Mouse (Mus musculus) forebrain, postnatal 0 days (tissue): Measurements from ENCODE around the gene Cnot6. TPM values are rescaled to one million over a fixed set of nuclear protein-coding genes. Genes with fewer than 3 reads are reported as not detected.
A peak's percentile ranks its signal among the peaks of the same experiment; 100 is the strongest.

ENCODE experiments used
- ATAC-seq: fragments of 200-750 bp; cut with Nextera tagmentation; 2 replicates; pipeline ENCODE4 v1.8.0; 2017; ENCODE audit warnings: mild to moderate bottlenecking, moderate library complexity
- DNase-seq: peaks from one replicate; pipeline ENCODE4 v3.0.0-alpha.2; 2015
- H3K27ac ChIP-seq: fragments of 300-500 bp; sonication (generic); 2 replicates; pipeline ENCODE4 v1.5.1; 2014; ENCODE audit warnings: low read depth, mild to moderate bottlenecking, antibody characterized with exemption, low read length, moderate library complexity, mixed read lengths
- H3K27me3 ChIP-seq: fragments of 300-500 bp; sonication (generic); 2 replicates; pipeline ENCODE4 v1.6.1; 2014; ENCODE audit warnings: mild to moderate bottlenecking, low read length, mixed read lengths; ENCODE audit not compliant: insufficient read depth
- H3K36me3 ChIP-seq: fragments of 300-500 bp; sonication (generic); 2 replicates; pipeline ENCODE4 v1.6.1; 2014; ENCODE audit warnings: mild to moderate bottlenecking, moderate library complexity; ENCODE audit not compliant: insufficient read depth
- H3K4me1 ChIP-seq: fragments of 300-500 bp; sonication (generic); 2 replicates; pipeline ENCODE4 v1.6.1; 2014; ENCODE audit warnings: antibody characterized with exemption; ENCODE audit not compliant: insufficient read depth
- H3K4me2 ChIP-seq: fragments of 300-500 bp; sonication (generic); 2 replicates; pipeline ENCODE4 v1.6.1; 2014; ENCODE audit warnings: low read depth, mild to moderate bottlenecking, moderate library complexity
- H3K4me3 ChIP-seq: fragments of 300-500 bp; sonication (generic); 2 replicates; pipeline ENCODE4 v1.5.1; 2014; ENCODE audit warnings: low read depth, low read length, mixed read lengths
- H3K9ac ChIP-seq: fragments of 300-500 bp; sonication (generic); 2 replicates; pipeline ENCODE4 v1.6.1; 2014; ENCODE audit warnings: mild to moderate bottlenecking
- H3K9me3 ChIP-seq: fragments of 300-500 bp; sonication (generic); 2 replicates; pipeline ENCODE4 v1.6.1; 2016; ENCODE audit warnings: low read length
- CTCF ChIP-seq: sonication (generic); IDR thresholded peaks from 2 replicates; pipeline ENCODE4 v1.5.1; 2016; ENCODE audit warnings: antibody characterized with exemption, control low read depth, low read depth
- WGBS: fragments of 180-500 bp; shearing (Covaris S2); extraction: QIAGEN DNeasy Blood & Tissue Kit; methylation state at CpG from one replicate; pipeline ENCODE4 v1.1.7; 2014; 5-methylcytosine and 5-hydroxymethylcytosine counted together
- polyA plus RNA-seq: library from polyadenylated mRNA; unstranded; fragments of >200 nt; fragmentation: Nextera tagmentation; extraction: Ambion mirVana; gene quantifications from 2 replicates; pipeline ENCODE4 v1.2.1, GENCODE M21; 2015
- total RNA-seq: library from RNA; depleted of rRNA; stranded (reverse); fragments of >200 nt; gene quantifications from 2 replicates; pipeline ENCODE4 v1.2.3, GENCODE M21; 2014

The Cnot6 gene
- total and polyA plus RNA-seq, 2 experiments from 2014 or later, result 31.9 to 63.9 TPM

DNA sequence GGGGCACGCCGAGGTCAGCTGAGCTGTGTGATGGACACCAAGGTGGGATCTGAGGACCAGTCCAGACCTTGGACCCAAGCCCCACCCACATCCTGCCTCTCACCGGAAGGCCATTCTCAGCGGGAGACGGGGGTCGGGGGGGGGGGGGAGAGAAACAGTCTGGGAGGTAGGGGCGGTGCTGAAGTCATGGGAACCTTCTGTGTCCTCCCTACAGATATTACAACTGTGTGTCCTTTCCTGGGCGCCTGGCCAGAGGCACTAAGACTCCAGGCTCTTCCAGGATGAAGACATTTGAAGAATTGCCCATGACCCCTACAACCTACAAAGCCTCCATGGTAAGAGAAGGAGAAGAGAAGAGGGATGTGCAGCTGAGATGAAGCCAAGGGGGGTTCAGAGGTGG is 66.8 kb downstream of the Cnot6 start:
- Histone ChIP-seq H3K4me3 (no peak overlapping the region), H3K4me2 (no peak overlapping the region), H3K9ac (no peak overlapping the region), H3K4me1 (no peaks in the 10 kb centered on the region), H3K36me3 (no peaks in the 10 kb centered on the region), H3K27ac (no peak overlapping the region), H3K9me3 (no peaks in the 10 kb centered on the region), H3K27me3 (no peaks in the 10 kb centered on the region)
- WGBS, result 78% methylated on average over 7 of the region's 8 CpGs
- DNase-seq (no peak), ATAC-seq (no peak)
- TF ChIP-seq CTCF, result no peak

DNA sequence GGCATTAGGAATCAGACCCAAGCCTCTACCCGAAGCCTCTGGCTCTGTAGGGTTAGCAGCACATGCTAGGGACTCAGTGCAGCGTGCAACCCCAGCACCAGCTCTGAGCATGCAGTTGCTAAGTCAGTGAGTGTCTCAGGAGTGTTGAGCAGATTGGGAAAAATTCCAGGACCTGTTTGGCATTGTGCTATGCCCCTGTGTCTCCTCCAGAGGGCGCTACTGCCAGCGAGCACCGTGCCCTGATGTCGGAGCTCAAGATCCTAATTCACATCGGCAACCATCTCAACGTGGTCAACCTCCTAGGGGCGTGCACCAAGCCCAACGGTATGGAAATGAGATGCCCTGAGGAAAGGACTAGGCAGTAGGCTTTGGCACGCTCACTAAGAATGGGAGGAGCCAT is 76.1 kb downstream of the Cnot6 start:
- Histone ChIP-seq H3K9me3 (no peaks in the 10 kb centered on the region), H3K4me1 (0 out of 2 replicates have a peak, but pooled peaks cover 6% of the 10 kb centered on the region), H3K4me3 (no peak overlapping the region), H3K36me3 (no peaks in the 10 kb centered on the region), H3K9ac (no peak overlapping the region), H3K27me3 (peaks cover 38% of the 10 kb centered on the region), H3K27ac (no peak overlapping the region), H3K4me2 (peak overlapping the region; percentile 13; the same call in 1 of the 2 replicates)
- peak; percentile 30; the same call in 1 of the 2 replicates for ATAC-seq
- peak; percentile 67 for TF ChIP-seq CTCF
- peak; percentile 39 for DNase-seq
- 6% methylated on average over 11 of the region's 11 CpGs for WGBS

DNA sequence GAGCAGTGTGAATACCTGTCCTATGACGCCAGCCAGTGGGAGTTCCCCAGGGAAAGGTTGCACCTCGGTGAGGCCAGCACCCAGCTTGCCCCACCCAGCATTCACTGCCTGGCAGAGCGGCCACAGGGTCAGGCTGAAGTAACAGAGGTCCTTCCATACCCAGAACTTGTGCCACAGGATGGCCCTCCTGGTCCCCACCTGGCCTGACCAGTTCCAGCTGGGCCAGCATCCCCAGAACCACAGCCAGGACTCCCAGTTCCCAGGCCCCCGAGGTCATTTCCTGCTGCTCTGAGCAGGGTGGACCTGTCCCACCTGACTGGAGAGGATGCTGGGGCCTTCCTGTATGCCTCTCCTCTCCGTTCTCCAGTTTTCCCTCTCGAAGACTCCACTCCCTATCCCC is 76.9 kb downstream of the Cnot6 start:
- H3K4me3 ChIP-seq, result no peak overlapping the region
- DNase-seq, result no peak
- no peaks in the 10 kb centered on the region for H3K36me3 ChIP-seq
- H3K27ac ChIP-seq, result no peak overlapping the region
- TF ChIP-seq CTCF, result no peak
- peaks cover 38% of the 10 kb centered on the region for H3K27me3 ChIP-seq
- 68% methylated on average over 6 of the region's 6 CpGs for WGBS
- no peaks in the 10 kb centered on the region for H3K9me3 ChIP-seq
- no peak for ATAC-seq
- no peak overlapping the region for H3K4me2 ChIP-seq
- H3K9ac ChIP-seq, result no peak overlapping the region
- 0 out of 2 replicates have a peak, but pooled peaks cover 6% of the 10 kb centered on the region for H3K4me1 ChIP-seq

DNA sequence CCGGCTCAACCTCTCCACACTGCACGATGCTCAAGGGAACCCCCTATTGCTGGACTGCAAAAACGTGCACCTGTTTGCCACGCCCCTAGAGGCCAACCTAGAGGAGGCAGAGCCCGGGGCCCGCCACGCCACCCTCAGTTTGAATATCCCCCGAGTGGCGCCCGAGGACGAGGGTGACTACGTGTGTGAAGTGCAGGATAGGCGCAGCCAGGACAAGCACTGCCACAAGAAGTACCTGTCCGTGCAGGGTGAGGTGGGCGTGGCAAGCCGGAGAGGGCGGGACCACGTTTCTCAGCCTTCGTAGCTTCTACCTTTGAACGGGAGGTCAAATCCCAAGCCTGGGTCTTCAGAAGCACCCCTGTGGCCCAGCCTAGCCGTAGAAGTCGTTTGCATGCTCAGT is 78.4 kb downstream of the Cnot6 start:
- Histone ChIP-seq H3K36me3 (no peaks in the 10 kb centered on the region), H3K4me1 (0 out of 2 replicates have a peak, but pooled peaks cover 6% of the 10 kb centered on the region), H3K27ac (no peak overlapping the region), H3K9me3 (no peaks in the 10 kb centered on the region), H3K27me3 (peaks cover 38% of the 10 kb centered on the region), H3K4me2 (peak overlapping the region; percentile 50), H3K4me3 (peak overlapping the region; percentile 26), H3K9ac (0 out of 2 replicates have a peak overlapping the region, but pooled peaks have one; percentile 3)
- TF ChIP-seq CTCF, result peak; percentile 34
- ATAC-seq (peak; percentile 27; the same call in 1 of the 2 replicates), DNase-seq (no peak)
- 6% methylated on average over 22 of the region's 22 CpGs for WGBS

DNA sequence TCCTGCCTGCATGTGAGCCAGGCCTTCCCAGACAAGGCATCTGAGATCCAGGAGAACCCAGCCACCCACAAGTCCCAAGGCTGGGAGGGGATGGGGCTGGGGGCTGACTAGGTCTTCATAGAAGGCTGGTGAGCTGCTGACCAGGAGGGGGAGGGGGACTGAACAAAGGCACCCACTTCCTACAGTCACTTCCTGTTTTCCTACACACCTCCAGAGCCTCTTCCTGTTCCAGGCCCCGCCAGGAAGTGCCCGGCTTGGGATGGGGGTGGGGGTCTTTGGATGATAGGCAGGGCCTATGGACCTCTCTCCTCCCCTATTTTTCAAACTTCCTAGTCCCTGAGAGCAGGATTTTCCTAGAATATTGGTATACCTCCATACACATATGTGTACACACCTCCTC is 80.3 kb downstream of the Cnot6 start:
- ATAC-seq, result no peak
- WGBS, result 88% methylated on average over 2 of the region's 2 CpGs
- H3K9me3 ChIP-seq, result no peaks in the 10 kb centered on the region
- no peak for TF ChIP-seq CTCF
- peaks cover 38% of the 10 kb centered on the region for H3K27me3 ChIP-seq
- H3K4me1 ChIP-seq, result 0 out of 2 replicates have a peak, but pooled peaks cover 6% of the 10 kb centered on the region
- H3K9ac ChIP-seq, result no peak overlapping the region
- no peak overlapping the region for H3K4me2 ChIP-seq
- DNase-seq, result no peak
- H3K27ac ChIP-seq, result no peak overlapping the region
- no peak overlapping the region for H3K4me3 ChIP-seq
- H3K36me3 ChIP-seq, result no peaks in the 10 kb centered on the region

DNA sequence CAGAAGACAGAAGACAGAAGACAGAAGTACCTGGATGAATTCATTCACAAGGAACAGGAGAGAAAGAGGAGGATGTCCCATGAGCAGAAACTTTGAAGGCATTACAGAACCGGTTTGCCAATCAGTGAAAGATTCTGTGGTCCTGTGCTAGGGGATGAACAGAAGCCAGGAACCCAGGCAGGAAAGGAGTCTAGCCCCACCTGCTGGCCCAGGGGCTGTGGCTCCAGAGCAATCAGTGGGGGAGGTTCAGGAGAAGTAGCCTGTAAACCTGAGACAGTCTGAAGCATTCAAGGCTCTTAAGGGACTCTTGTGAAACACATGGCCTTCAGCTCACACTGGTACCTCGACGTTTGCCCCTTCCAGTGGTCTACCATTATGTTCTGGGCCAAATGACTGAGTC is 81.4 kb downstream of the Cnot6 start:
- no peak; the same call in 1 of the 2 replicates for TF ChIP-seq CTCF
- H3K9me3 ChIP-seq, result no peaks in the 10 kb centered on the region
- no peak overlapping the region for H3K4me2 ChIP-seq

DNA sequence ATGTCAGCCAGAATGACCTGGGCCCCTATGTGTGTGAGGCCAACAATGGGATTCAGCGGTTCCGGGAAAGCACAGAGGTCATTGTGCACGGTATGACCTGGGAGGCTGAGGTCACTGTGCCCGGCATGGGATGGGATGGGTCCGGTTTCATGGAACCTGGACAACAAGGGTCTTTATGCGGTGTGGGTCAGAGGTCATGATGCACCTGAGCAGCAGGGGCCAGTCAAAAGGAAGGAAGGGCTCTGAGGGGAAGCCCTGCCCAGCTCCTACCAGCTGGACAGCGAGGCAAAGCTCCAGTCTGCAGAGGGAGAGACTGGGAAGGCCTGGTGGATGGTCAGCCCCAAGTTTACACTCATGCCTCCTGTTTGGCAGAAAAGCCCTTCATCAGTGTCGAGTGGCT is 85.8 kb downstream of the Cnot6 start:
- no peak overlapping the region for H3K4me2 ChIP-seq
- no peaks in the 10 kb centered on the region for H3K27me3 ChIP-seq
- no peak for ATAC-seq
- 74% methylated on average over 8 of the region's 8 CpGs for WGBS
- no peak overlapping the region for H3K4me3 ChIP-seq
- no peaks in the 10 kb centered on the region for H3K9me3 ChIP-seq
- no peak overlapping the region for H3K9ac ChIP-seq
- H3K36me3 ChIP-seq, result no peaks in the 10 kb centered on the region
- TF ChIP-seq CTCF, result no peak
- no peaks in the 10 kb centered on the region for H3K4me1 ChIP-seq
- H3K27ac ChIP-seq, result no peak overlapping the region
- DNase-seq, result no peak

More for the DNA sequence above, 81.4 kb downstream of the Cnot6 start:
- Histone ChIP-seq H3K27ac (no peak overlapping the region), H3K27me3 (peaks cover 35% of the 10 kb centered on the region), H3K9ac (no peak overlapping the region), H3K36me3 (no peaks in the 10 kb centered on the region), H3K4me3 (no peak overlapping the region), H3K4me1 (0 out of 2 replicates have a peak, but pooled peaks cover 6% of the 10 kb centered on the region)
- 47% methylated on average over 3 of the region's 3 CpGs for WGBS
- no peak for DNase-seq
- no peak for ATAC-seq
